Mouse (Mus musculus) testis, adult 2 months (tissue): ENCODE measurements around the gene Rnf130. TPM values are rescaled to one million over a fixed set of nuclear protein-coding genes. Genes with fewer than 3 reads are reported as not detected.

ENCODE experiments used
- H3K27ac ChIP-seq: fragments of 200-500 bp; 2 replicates; pipeline ENCODE4 v1.5.1; 2012; ENCODE audit warnings: low read depth, low read length; ENCODE audit not compliant: control insufficient read depth, insufficient read depth
- H3K27me3 ChIP-seq: fragments of 200-500 bp; 2 replicates; pipeline ENCODE4 v1.6.1; 2012; ENCODE audit warnings: mild to moderate bottlenecking, low read length, moderate library complexity; ENCODE audit not compliant: control insufficient read depth, insufficient read depth
- H3K36me3 ChIP-seq: fragments of 200-500 bp; 2 replicates; pipeline ENCODE4 v1.6.1; 2012; ENCODE audit warnings: mild to moderate bottlenecking, low read length; ENCODE audit not compliant: control insufficient read depth, insufficient read depth
- H3K4me1 ChIP-seq: fragments of 200-500 bp; 2 replicates; pipeline ENCODE4 v1.6.1; 2012; ENCODE audit warnings: low read length; ENCODE audit not compliant: control insufficient read depth, insufficient read depth
- H3K4me3 ChIP-seq: fragments of 200-500 bp; 2 replicates; pipeline ENCODE4 v1.5.1; 2012; ENCODE audit warnings: low read depth, mild to moderate bottlenecking, low read length, moderate library complexity, mixed read lengths; ENCODE audit not compliant: control insufficient read depth
- CTCF ChIP-seq: fragments of 200-500 bp; IDR thresholded peaks from 2 replicates; pipeline ENCODE4 v1.5.1; 2012; ENCODE audit warnings: low read depth, mild to moderate bottlenecking, inconsistent platforms, low read length, moderate library complexity; ENCODE audit not compliant: control insufficient read depth, insufficient read depth, insufficient replicate concordance
- POLR2A ChIP-seq: fragments of 200-500 bp; IDR thresholded peaks from 2 replicates; pipeline ENCODE4 v1.6.1; 2012; ENCODE audit warnings: low read depth, mild to moderate bottlenecking, inconsistent platforms, low read length, moderate library complexity; ENCODE audit not compliant: control insufficient read depth
- polyA plus RNA-seq: library from polyadenylated mRNA; depleted of rRNA; stranded (reverse); fragments of >200 nt; gene quantifications from 2 replicates; pipeline ENCODE4 v1.2.3, GENCODE M21; 2012

The Rnf130 gene
- polyA plus RNA-seq, 1 experiment, result 12.1 TPM

- no peak overlapping the region for H3K4me3 ChIP-seq
- TF ChIP-seq CTCF (no peak), POLR2A (no peak)
- no peak overlapping the region for H3K27ac ChIP-seq
- no peaks in the 10 kb centered on the region for H3K36me3 ChIP-seq
- H3K4me1 ChIP-seq, result no peaks in the 10 kb centered on the region
- H3K27me3 ChIP-seq, result no peaks in the 10 kb centered on the region
Observed at GRCm38 (mm10) chr11:50059045-50059444, 33.9 kb downstream of the Rnf130 start.

- Histone ChIP-seq H3K4me1 (no peaks in the 10 kb centered on the region), H3K4me3 (no peak overlapping the region), H3K36me3 (no peaks in the 10 kb centered on the region), H3K27ac (no peak overlapping the region), H3K27me3 (no peaks in the 10 kb centered on the region)
- no peak for TF ChIP-seq POLR2A
Observed at GRCm38 (mm10) chr11:50062116-50062515, 37.0 kb downstream of the Rnf130 start.

GRCm38 (mm10) chr11:50066088-50066487 is 40.9 kb downstream of the Rnf130 start:
- TF ChIP-seq POLR2A (no peak), CTCF (no peak)
- Histone ChIP-seq H3K4me1 (no peaks in the 10 kb centered on the region), H3K4me3 (no peak overlapping the region), H3K36me3 (no peaks in the 10 kb centered on the region), H3K27me3 (no peaks in the 10 kb centered on the region), H3K27ac (no peak overlapping the region)

GRCm38 (mm10) chr11:50073830-50074229 is 48.7 kb downstream of the Rnf130 start:
- Histone ChIP-seq H3K4me3 (no peak overlapping the region), H3K4me1 (no peaks in the 10 kb centered on the region; the same call in 1 of the 2 replicates)
- TF ChIP-seq POLR2A (no peak), CTCF (no peak)

GRCm38 (mm10) chr11:50076756-50077155 is 51.6 kb downstream of the Rnf130 start:
- H3K27me3 ChIP-seq, result no peaks in the 10 kb centered on the region
- no peaks in the 10 kb centered on the region for H3K36me3 ChIP-seq
- no peak overlapping the region for H3K4me3 ChIP-seq
- TF ChIP-seq POLR2A, result no peak
- no peak for TF ChIP-seq CTCF
- H3K4me1 ChIP-seq, result no peaks in the 10 kb centered on the region; the same call in 1 of the 2 replicates
- H3K27ac ChIP-seq, result no peak overlapping the region

More at GRCm38 (mm10) chr11:50073830-50074229, 48.7 kb downstream of the Rnf130 start:
- H3K27me3 ChIP-seq, result no peaks in the 10 kb centered on the region
- no peak overlapping the region for H3K27ac ChIP-seq
- no peaks in the 10 kb centered on the region for H3K36me3 ChIP-seq

- H3K4me3 ChIP-seq, result no peak overlapping the region
- TF ChIP-seq POLR2A, result no peak
- no peak for TF ChIP-seq CTCF
- no peak overlapping the region for H3K27ac ChIP-seq
Observed at GRCm38 (mm10) chr11:50081365-50082190, 56.4 kb downstream of the Rnf130 start.

GRCm38 (mm10) chr11:50086211-50086610 is 61.1 kb downstream of the Rnf130 start:
- no peaks in the 10 kb centered on the region for H3K27me3 ChIP-seq
- H3K4me3 ChIP-seq, result no peak overlapping the region
- H3K27ac ChIP-seq, result no peak overlapping the region
- TF ChIP-seq CTCF (no peak), POLR2A (no peak)
- H3K36me3 ChIP-seq, result no peaks in the 10 kb centered on the region; the same call in 1 of the 2 replicates
- no peaks in the 10 kb centered on the region; the same call in 1 of the 2 replicates for H3K4me1 ChIP-seq

More at GRCm38 (mm10) chr11:50081365-50082190, 56.4 kb downstream of the Rnf130 start:
- Histone ChIP-seq H3K4me1 (no peaks in the 10 kb centered on the region), H3K27me3 (no peaks in the 10 kb centered on the region), H3K36me3 (no peaks in the 10 kb centered on the region; the same call in 1 of the 2 replicates)
